Mouse (Mus musculus): ENCODE measurements around the gene Abcd4. TPM values are rescaled to one million over a fixed set of nuclear protein-coding genes. Genes with fewer than 3 reads are reported as not detected.

Abcd4 gene
- polyA plus RNA-seq, 1 experiment = 8.5 TPM

DNA sequence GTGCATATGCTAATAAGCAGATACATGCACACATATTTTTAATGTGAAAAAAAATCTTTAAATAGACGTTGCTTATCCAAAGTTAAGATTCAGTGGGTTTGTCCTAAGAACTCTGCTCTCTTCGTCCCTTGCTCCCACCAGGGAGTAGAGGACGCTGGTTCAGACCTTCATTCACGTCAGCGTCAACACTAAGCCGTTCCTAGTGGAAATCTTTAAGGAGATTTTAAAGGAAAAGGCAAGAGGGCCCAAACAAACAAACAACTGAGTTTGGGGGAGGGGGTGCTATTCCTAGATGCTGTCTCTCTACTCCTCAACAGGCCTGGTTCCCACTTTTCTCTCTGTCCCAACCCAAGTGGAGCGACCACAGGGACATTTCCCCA lies 44.9 kb downstream of the Abcd4 start:
- Histone ChIP-seq H3K36me3 (ENCODE audit: control insufficient read depth, insufficient read depth) (no peaks in the 10 kb centered on the region), H3K79me2 (ENCODE audit: control insufficient read depth, insufficient read depth) (no peaks in the 10 kb centered on the region), H3K27me3 (ENCODE audit: control insufficient read depth, insufficient read depth, insufficient read length) (peaks cover 47% of the 10 kb centered on the region), H3ac (ENCODE audit: control insufficient read depth, insufficient read length, low read depth) (no peak overlapping the region), H3K79me3 (ENCODE audit: low read depth) (no peaks in the 10 kb centered on the region), H3K4me3 (ENCODE audit: insufficient read depth, poor library complexity, severe bottlenecking) (no peak overlapping the region)
- no peak for TF ChIP-seq MYOD1 (IDR thresholded peaks at IDR 0.05; ENCODE audit: control insufficient read depth, insufficient read length, low read depth)
- no peak for TF ChIP-seq CTCF (IDR thresholded peaks at IDR 0.05; ENCODE audit: control insufficient read depth, insufficient read depth, insufficient read length)

DNA sequence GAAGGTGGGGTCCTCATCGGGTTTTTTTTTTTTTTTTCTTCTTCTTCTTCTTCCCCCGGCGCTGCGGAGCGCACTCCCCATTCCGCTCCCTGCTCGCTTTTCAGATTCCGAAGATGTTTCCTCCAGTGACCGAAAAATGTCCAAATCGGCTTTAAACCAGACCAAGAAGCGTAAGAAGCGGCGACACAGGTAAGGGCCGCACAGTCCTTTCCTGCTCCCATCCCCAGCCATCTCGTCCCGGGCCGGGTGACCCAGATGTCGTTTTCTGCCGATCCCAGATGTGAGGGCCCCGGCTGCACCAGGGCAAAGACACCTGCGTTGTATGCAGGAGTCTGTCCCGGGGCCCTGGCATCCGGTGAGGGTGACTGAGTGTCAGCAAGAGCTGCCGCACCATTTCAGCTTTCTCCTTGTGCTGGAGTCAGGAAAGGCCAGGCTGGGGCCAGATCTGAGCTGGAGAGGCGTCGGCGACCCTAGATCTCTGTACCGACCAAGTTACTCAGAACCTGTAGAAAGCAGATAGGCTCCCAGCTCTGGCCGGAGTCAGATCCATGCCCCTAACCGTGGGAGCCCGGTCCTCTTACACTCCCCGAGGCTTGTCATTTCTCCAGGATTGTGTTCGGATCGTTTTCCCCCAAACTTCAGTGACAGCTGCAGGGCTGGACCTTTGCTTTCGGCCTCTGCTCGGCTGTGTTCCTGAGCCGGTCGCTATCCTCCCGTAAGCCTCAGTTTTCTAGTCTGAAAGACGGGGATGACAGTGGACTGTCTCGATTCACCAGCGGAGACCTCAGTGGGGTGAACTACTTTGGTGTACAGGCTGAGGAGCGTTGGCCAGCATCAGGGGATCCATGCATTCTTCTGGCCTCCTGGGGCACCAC lies 45.5 kb downstream of the Abcd4 start:
- H3K27me3 ChIP-seq (ENCODE audit: control insufficient read depth, insufficient read depth, insufficient read length) = peaks cover 41% of the 10 kb centered on the region

DNA sequence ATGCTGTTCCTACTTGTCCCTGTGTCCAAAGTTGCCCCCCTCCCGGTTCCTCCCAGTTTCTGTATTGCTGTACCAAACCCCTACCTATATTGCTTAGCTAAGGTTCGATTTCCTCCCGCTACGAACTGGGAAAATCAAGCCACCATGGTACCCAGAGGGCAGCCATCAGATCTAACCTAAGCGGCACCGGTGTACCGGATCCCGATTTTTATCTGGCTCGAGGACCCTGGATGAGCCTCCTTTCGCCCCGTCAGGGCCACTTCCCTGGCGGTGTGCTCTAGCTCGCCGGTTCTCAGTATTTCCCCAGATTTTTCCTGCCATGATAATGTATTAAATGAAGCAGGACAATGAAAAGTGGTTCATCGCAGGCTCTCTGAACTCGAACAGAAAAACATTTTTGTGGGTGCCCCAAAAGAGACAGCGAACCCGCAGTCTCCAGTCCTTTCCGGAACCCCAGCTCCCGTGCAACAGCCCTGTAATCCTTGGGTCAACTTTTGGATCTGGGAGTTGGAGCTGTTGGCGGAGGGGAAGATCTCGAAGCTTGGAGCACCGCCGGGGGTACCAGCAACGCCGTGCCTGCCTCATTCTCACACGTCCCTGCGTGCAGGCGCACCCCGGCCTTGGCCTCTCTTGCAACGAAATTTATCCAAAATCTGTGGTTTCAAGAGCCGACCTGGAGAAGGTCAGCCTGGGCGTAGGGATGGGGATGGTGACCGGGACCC lies 46.4 kb downstream of the Abcd4 start:
- TF ChIP-seq CTCF (IDR thresholded peaks at IDR 0.05; ENCODE audit: control insufficient read depth, insufficient read depth, insufficient read length) = no peak
- TF ChIP-seq MAX (IDR thresholded peaks at IDR 0.05) = no peak
- no peak for TF ChIP-seq CEBPB (IDR thresholded peaks at IDR 0.05; ENCODE audit: low read depth)
- no peak for TF ChIP-seq MYOD1 (IDR thresholded peaks at IDR 0.05; ENCODE audit: control insufficient read depth, insufficient read length, low read depth)
- no peak for TF ChIP-seq USF1 (IDR thresholded peaks at IDR 0.05; ENCODE audit: low read depth)
- TF ChIP-seq MYOG (IDR thresholded peaks at IDR 0.05; ENCODE audit: control insufficient read depth, extremely low read depth, insufficient read length) = no peak
- no peak for TF ChIP-seq FOSL1 (IDR thresholded peaks at IDR 0.05; ENCODE audit: insufficient read depth, low read length, poor library complexity, severe bottlenecking)
- Histone ChIP-seq H3K27me3 (ENCODE audit: control insufficient read depth, insufficient read depth, insufficient read length) (peaks cover 40% of the 10 kb centered on the region), H3ac (ENCODE audit: control insufficient read depth, insufficient read length, low read depth) (no peak overlapping the region), H3K79me2 (ENCODE audit: control insufficient read depth, insufficient read depth) (no peaks in the 10 kb centered on the region), H3K4me3 (ENCODE audit: insufficient read depth, poor library complexity, severe bottlenecking) (no peak overlapping the region), H3K79me3 (ENCODE audit: low read depth) (no peaks in the 10 kb centered on the region), H3K36me3 (ENCODE audit: control insufficient read depth, insufficient read depth) (no peaks in the 10 kb centered on the region)

More for the DNA sequence above, 45.5 kb downstream of the Abcd4 start:
- H3K36me3 ChIP-seq (ENCODE audit: control insufficient read depth, insufficient read depth) = no peaks in the 10 kb centered on the region
- TF ChIP-seq MYOD1 (IDR thresholded peaks at IDR 0.05; ENCODE audit: control insufficient read depth, insufficient read length, low read depth) (no peak), MYOG (IDR thresholded peaks at IDR 0.05; ENCODE audit: control insufficient read depth, extremely low read depth, insufficient read length) (no peak), USF1 (IDR thresholded peaks at IDR 0.05; ENCODE audit: low read depth) (no peak), CTCF (IDR thresholded peaks at IDR 0.05; ENCODE audit: control insufficient read depth, insufficient read depth, insufficient read length) (no peak), CEBPB (IDR thresholded peaks at IDR 0.05; ENCODE audit: low read depth) (no peak), FOSL1 (IDR thresholded peaks at IDR 0.05; ENCODE audit: insufficient read depth, low read length, poor library complexity, severe bottlenecking) (no peak), MAX (IDR thresholded peaks at IDR 0.05) (no peak)
- no peak overlapping the region for H3ac ChIP-seq (ENCODE audit: control insufficient read depth, insufficient read length, low read depth)
- no peak overlapping the region for H3K4me3 ChIP-seq (ENCODE audit: insufficient read depth, poor library complexity, severe bottlenecking)
- no peaks in the 10 kb centered on the region for H3K79me3 ChIP-seq (ENCODE audit: low read depth)
- no peaks in the 10 kb centered on the region for H3K79me2 ChIP-seq (ENCODE audit: control insufficient read depth, insufficient read depth)

DNA sequence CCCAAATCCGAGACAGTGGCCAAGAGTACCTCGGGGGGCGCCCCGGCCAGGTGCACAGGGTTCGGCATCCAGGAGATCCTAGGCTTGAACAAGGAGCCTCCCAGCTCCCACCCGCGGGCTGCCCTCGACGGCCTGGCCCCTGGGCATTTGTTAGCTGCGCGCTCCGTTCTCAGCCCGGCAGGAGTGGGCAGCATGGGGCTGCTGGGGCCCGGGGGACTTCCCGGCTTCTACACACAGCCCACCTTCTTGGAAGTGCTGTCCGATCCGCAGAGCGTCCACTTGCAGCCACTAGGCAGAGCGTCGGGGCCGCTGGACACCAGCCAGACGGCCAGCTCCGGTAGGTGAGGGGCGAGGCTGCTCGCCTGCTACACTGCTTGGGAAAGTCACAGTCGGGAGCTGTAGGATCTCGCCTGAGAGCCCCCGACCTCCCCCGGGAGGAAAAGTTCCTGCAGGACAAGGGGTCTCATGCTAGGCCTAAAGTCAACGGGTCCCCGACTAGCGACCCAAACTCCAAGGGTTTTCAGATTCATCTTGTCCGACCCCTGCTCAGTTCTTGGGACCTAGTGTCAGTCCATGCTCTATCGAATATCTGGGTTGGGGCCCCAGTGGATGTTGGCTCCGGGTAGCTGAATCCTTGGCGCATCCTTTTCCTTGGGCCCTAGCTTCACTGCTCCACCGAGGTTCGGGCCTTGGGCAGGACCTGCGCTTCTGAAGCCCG lies 47.1 kb downstream of the Abcd4 start:
- Histone ChIP-seq H3K27me3 (ENCODE audit: control insufficient read depth, insufficient read depth, insufficient read length) (peaks cover 40% of the 10 kb centered on the region), H3K4me3 (ENCODE audit: insufficient read depth, poor library complexity, severe bottlenecking) (no peak overlapping the region), H3ac (ENCODE audit: control insufficient read depth, insufficient read length, low read depth) (no peak overlapping the region), H3K79me3 (ENCODE audit: low read depth) (no peaks in the 10 kb centered on the region), H3K36me3 (ENCODE audit: control insufficient read depth, insufficient read depth) (no peaks in the 10 kb centered on the region), H3K79me2 (ENCODE audit: control insufficient read depth, insufficient read depth) (no peaks in the 10 kb centered on the region)
- TF ChIP-seq MAX (IDR thresholded peaks at IDR 0.05) (no peak), FOSL1 (IDR thresholded peaks at IDR 0.05; ENCODE audit: insufficient read depth, low read length, poor library complexity, severe bottlenecking) (no peak), MYOD1 (IDR thresholded peaks at IDR 0.05; ENCODE audit: control insufficient read depth, insufficient read length, low read depth) (no peak), MYOG (IDR thresholded peaks at IDR 0.05; ENCODE audit: control insufficient read depth, extremely low read depth, insufficient read length) (no peak), CTCF (IDR thresholded peaks at IDR 0.05; ENCODE audit: control insufficient read depth, insufficient read depth, insufficient read length) (no peak), CEBPB (IDR thresholded peaks at IDR 0.05; ENCODE audit: low read depth) (no peak), USF1 (IDR thresholded peaks at IDR 0.05; ENCODE audit: low read depth) (no peak)

DNA sequence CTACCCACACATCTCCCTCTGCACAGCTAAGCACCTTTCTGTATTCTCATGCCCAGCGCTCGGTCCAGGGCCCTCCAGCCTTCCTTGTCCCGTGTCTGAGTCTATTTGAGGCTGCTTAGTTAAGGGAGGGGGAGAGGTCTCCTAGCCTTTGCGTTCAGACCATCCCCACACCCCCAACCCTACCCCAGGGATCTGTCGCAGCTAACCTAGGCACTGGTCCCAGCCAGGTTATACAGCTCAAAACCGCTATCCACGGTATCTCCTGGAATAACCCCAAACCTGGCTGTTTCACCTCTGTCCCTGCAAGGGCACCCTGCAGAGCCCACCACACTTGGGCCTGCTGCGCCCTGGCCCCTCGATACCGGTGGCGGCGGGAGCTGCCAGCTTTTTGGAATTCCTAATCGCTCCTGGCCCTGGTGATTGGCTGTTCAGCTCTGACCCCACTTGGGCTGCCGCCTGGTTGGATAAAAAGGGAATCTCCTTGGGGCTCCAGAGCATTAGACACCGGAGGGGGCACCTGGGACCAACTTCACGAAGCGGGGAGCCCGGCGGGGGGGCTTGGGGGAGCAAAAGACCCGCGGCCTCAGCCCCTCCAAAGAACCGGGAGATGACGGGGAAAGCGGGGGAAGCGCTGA lies 47.8 kb downstream of the Abcd4 start, which contains the start of gene Vsx2:
Vsx2 (plus strand) TSS at position 427 of the 635 bp plus-strand sequence.
- H3K27me3 ChIP-seq (ENCODE audit: control insufficient read depth, insufficient read depth, insufficient read length) = peaks cover 43% of the 10 kb centered on the region
- TF ChIP-seq USF1 (IDR thresholded peaks at IDR 0.05; ENCODE audit: low read depth) (no peak), MYOD1 (IDR thresholded peaks at IDR 0.05; ENCODE audit: control insufficient read depth, insufficient read length, low read depth) (no peak), MAX (IDR thresholded peaks at IDR 0.05) (no peak), MYOG (IDR thresholded peaks at IDR 0.05; ENCODE audit: control insufficient read depth, extremely low read depth, insufficient read length) (no peak), CEBPB (IDR thresholded peaks at IDR 0.05; ENCODE audit: low read depth) (no peak), CTCF (IDR thresholded peaks at IDR 0.05; ENCODE audit: control insufficient read depth, insufficient read depth, insufficient read length) (no peak), FOSL1 (IDR thresholded peaks at IDR 0.05; ENCODE audit: insufficient read depth, low read length, poor library complexity, severe bottlenecking) (no peak)

More for the DNA sequence above, 47.8 kb downstream of the Abcd4 start, which contains the start of gene Vsx2:
- Histone ChIP-seq H3K79me2 (ENCODE audit: control insufficient read depth, insufficient read depth) (no peaks in the 10 kb centered on the region), H3ac (ENCODE audit: control insufficient read depth, insufficient read length, low read depth) (no peak within 1 kb of the TSS), H3K36me3 (ENCODE audit: control insufficient read depth, insufficient read depth) (no peaks in the 10 kb centered on the region), H3K79me3 (ENCODE audit: low read depth) (no peaks in the 10 kb centered on the region), H3K4me3 (ENCODE audit: insufficient read depth, poor library complexity, severe bottlenecking) (no peak within 1 kb of the TSS)

All from C2C12 (cell line).